Mouse (Mus musculus): ENCODE results near the gene Gm7247. TPM values are rescaled to one million over a fixed set of nuclear protein-coding genes. Genes with fewer than 3 reads are reported as not detected.
"Not testable (repeated sequence)": the region's sequence is repeated elsewhere in the genome, so short reads cannot be mapped to it uniquely, and the experiment has no call there.

The Gm7247 gene
- polyA plus RNA-seq, 1 experiment from 2014 or later: not detected

GRCm38 (mm10) chr14:51410520-51410919, 49.0 kb downstream of the Gm7247 start, which contains the start of gene Vmn2r88:
TSS of gene Vmn2r88 (plus strand) at chr14:51410820.
- H3K9ac ChIP-seq (ENCODE audit: low read length): no peak within 1 kb of the TSS
- 84% methylated on average over 1 of the region's 1 CpGs for WGBS
- no peaks in the 10 kb centered on the region for H3K9me3 ChIP-seq (ENCODE audit: control insufficient read depth, low read length)
- H3K27me3 ChIP-seq (ENCODE audit: control insufficient read depth, insufficient read depth, low read length): no peaks in the 10 kb centered on the region
- no peak for DNase-seq (ENCODE audit: low spot score)
- H3K36me3 ChIP-seq (ENCODE audit: control insufficient read depth, insufficient read depth, low read length): no peaks in the 10 kb centered on the region
- H3K27ac ChIP-seq (ENCODE audit: low read depth, low read length): no peak within 1 kb of the TSS
- no peak for ATAC-seq (ENCODE audit: insufficient read depth, low FRiP score, low TSS enrichment)
- H3K4me3 ChIP-seq (ENCODE audit: low read depth, low read length): no peak within 1 kb of the TSS
- H3K4me2 ChIP-seq (ENCODE audit: low read depth): no peak within 1 kb of the TSS
- no peaks in the 10 kb centered on the region for H3K4me1 ChIP-seq (ENCODE audit: control insufficient read depth, insufficient read depth, low read length)

DNA sequence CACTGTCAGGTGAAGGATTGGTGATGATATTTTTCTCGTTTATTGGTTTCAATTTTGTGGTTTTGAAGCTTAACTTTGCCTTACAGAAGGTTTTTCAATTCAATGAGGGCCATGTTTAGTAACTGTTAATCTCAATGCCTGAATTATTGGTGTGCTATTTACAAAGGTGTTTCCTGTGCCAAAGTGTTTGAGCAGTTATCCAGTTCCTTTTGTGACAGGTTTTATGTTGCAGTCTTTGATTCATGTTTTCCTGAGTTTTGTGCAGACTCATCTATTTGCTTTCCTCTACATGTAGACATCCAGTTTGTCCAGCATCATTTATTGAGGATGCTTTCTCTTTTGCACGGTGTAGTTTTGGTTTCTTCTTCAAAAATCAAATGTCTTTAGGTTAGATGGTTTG, 62.3 kb downstream of the Gm7247 start:
- H3K4me1 ChIP-seq (ENCODE audit: control insufficient read depth, insufficient read depth, low read length): no peaks in the 10 kb centered on the region
- ATAC-seq (ENCODE audit: insufficient read depth, low FRiP score, low TSS enrichment): no peak
- no peak overlapping the region for H3K27ac ChIP-seq (ENCODE audit: low read depth, low read length)
- 70% methylated on average over 2 of the region's 2 CpGs for WGBS
- H3K9me3 ChIP-seq (ENCODE audit: control insufficient read depth, low read length): no peaks in the 10 kb centered on the region
- no peak overlapping the region for H3K9ac ChIP-seq (ENCODE audit: low read length)
- no peak overlapping the region for H3K4me3 ChIP-seq (ENCODE audit: low read depth, low read length)
- no peak for DNase-seq (ENCODE audit: low spot score)
- H3K27me3 ChIP-seq (ENCODE audit: control insufficient read depth, insufficient read depth, low read length): no peaks in the 10 kb centered on the region
- no peak overlapping the region for H3K4me2 ChIP-seq (ENCODE audit: low read depth)
- no peaks in the 10 kb centered on the region for H3K36me3 ChIP-seq (ENCODE audit: control insufficient read depth, insufficient read depth, low read length)

DNA sequence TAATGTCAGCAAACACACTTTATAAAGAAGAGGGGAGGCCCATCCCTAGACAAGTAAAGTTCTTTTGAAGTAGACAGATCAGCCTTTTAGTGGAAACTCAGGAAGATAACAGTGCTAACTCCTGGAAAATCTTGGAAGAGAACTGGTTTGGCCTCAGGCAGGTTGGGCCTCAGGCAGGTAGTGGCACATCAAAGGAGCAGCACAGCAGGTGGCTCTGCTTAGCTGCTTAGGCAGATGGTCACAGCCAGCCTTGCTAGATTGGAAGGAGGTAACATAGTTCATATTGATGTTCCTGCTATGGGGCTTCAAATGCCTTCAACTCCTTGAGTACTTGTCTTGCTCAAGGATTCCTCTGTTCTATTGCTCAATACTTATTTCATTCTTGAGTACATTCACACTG, 68.6 kb downstream of the Gm7247 start:
- not testable (repeated sequence) for H3K4me3 ChIP-seq (ENCODE audit: low read depth, low read length); H3K27ac ChIP-seq (ENCODE audit: low read depth, low read length); H3K4me2 ChIP-seq (ENCODE audit: low read depth); DNase-seq (ENCODE audit: low spot score); H3K9ac ChIP-seq (ENCODE audit: low read length); ATAC-seq (ENCODE audit: insufficient read depth, low FRiP score, low TSS enrichment); H3K9me3 ChIP-seq (ENCODE audit: control insufficient read depth, low read length); H3K36me3 ChIP-seq (ENCODE audit: control insufficient read depth, insufficient read depth, low read length); H3K4me1 ChIP-seq (ENCODE audit: control insufficient read depth, insufficient read depth, low read length); H3K27me3 ChIP-seq (ENCODE audit: control insufficient read depth, insufficient read depth, low read length)

- Histone ChIP-seq H3K27me3 (ENCODE audit: control insufficient read depth, insufficient read depth, low read length) (no peaks in the 10 kb centered on the region), H3K9me3 (ENCODE audit: control insufficient read depth, low read length) (0 out of 2 replicates have a peak, but pooled peaks cover 5% of the 10 kb centered on the region), H3K9ac (ENCODE audit: low read length) (no peak overlapping the region), H3K4me3 (ENCODE audit: low read depth, low read length) (no peak overlapping the region), H3K27ac (ENCODE audit: low read depth, low read length) (no peak overlapping the region), H3K4me2 (ENCODE audit: low read depth) (no peak overlapping the region), H3K36me3 (ENCODE audit: control insufficient read depth, insufficient read depth, low read length) (no peaks in the 10 kb centered on the region), H3K4me1 (ENCODE audit: control insufficient read depth, insufficient read depth, low read length) (no peaks in the 10 kb centered on the region)
- ATAC-seq (ENCODE audit: insufficient read depth, low FRiP score, low TSS enrichment) (0 out of 2 replicates have a peak, but pooled peaks have one; percentile 16), DNase-seq (ENCODE audit: low spot score) (no peak)
- WGBS: 90% methylated on average over 15 of the region's 16 CpGs
Observed at GRCm38 (mm10) chr14:51434546-51434945, 73.0 kb downstream of the Gm7247 start.

DNA sequence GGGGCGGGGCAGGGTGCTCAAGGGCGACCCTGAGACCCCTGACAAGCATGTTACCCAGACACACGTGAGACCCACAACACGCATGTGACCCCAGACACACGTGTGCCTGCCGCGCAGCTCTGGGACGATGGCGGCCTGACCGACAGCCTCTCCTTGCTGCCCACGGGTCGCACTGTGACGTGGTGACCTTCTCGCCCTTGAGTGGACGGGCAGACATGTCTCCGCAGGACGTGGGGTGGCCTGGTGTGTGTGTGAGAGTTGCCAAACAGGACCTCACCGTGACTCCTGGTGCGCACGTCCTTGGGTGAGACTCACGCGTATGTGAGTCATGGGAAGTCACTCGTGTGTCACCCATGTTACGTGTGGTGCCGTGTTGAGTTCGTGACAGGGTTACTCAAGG, 73.5 kb downstream of the Gm7247 start:
- DNase-seq (ENCODE audit: low spot score) (no peak), ATAC-seq (ENCODE audit: insufficient read depth, low FRiP score, low TSS enrichment) (no peak)
- H3K27me3 ChIP-seq (ENCODE audit: control insufficient read depth, insufficient read depth, low read length): no peaks in the 10 kb centered on the region
- no peak overlapping the region for H3K4me3 ChIP-seq (ENCODE audit: low read depth, low read length)
- 0 out of 2 replicates have a peak, but pooled peaks cover 5% of the 10 kb centered on the region for H3K9me3 ChIP-seq (ENCODE audit: control insufficient read depth, low read length)
- H3K9ac ChIP-seq (ENCODE audit: low read length): no peak overlapping the region
- no peaks in the 10 kb centered on the region for H3K36me3 ChIP-seq (ENCODE audit: control insufficient read depth, insufficient read depth, low read length)
- H3K27ac ChIP-seq (ENCODE audit: low read depth, low read length): no peak overlapping the region
- 95% methylated on average over 26 of the region's 26 CpGs for WGBS
- H3K4me2 ChIP-seq (ENCODE audit: low read depth): no peak overlapping the region
- H3K4me1 ChIP-seq (ENCODE audit: control insufficient read depth, insufficient read depth, low read length): no peaks in the 10 kb centered on the region

- WGBS: 81% methylated on average over 4 of the region's 4 CpGs
- 0 out of 2 replicates have a peak, but pooled peaks cover 5% of the 10 kb centered on the region for H3K9me3 ChIP-seq (ENCODE audit: control insufficient read depth, low read length)
- H3K27me3 ChIP-seq (ENCODE audit: control insufficient read depth, insufficient read depth, low read length): no peaks in the 10 kb centered on the region
- DNase-seq (ENCODE audit: low spot score) (no peak), ATAC-seq (ENCODE audit: insufficient read depth, low FRiP score, low TSS enrichment) (no peak)
- no peak overlapping the region for H3K27ac ChIP-seq (ENCODE audit: low read depth, low read length)
- no peak overlapping the region for H3K4me3 ChIP-seq (ENCODE audit: low read depth, low read length)
- no peak overlapping the region for H3K9ac ChIP-seq (ENCODE audit: low read length)
- no peaks in the 10 kb centered on the region for H3K4me1 ChIP-seq (ENCODE audit: control insufficient read depth, insufficient read depth, low read length)
- no peaks in the 10 kb centered on the region for H3K36me3 ChIP-seq (ENCODE audit: control insufficient read depth, insufficient read depth, low read length)
- H3K4me2 ChIP-seq (ENCODE audit: low read depth): no peak overlapping the region
Observed at GRCm38 (mm10) chr14:51438955-51439354, 77.4 kb downstream of the Gm7247 start.

- ATAC-seq (ENCODE audit: insufficient read depth, low FRiP score, low TSS enrichment): not testable (repeated sequence)
- WGBS: 76% methylated on average over 2 of the region's 2 CpGs
Observed at GRCm38 (mm10) chr14:51451557-51451956, 90.0 kb downstream of the Gm7247 start, which contains the start of gene Vmn2r89. TSS of gene Vmn2r89 (plus strand) at chr14:51451857.

GRCm38 (mm10) chr14:51480278-51480677, 118.7 kb downstream of the Gm7247 start:
- not testable (repeated sequence) for H3K9ac ChIP-seq (ENCODE audit: low read length); ATAC-seq (ENCODE audit: insufficient read depth, low FRiP score, low TSS enrichment); H3K36me3 ChIP-seq (ENCODE audit: control insufficient read depth, insufficient read depth, low read length); H3K27me3 ChIP-seq (ENCODE audit: control insufficient read depth, insufficient read depth, low read length); H3K9me3 ChIP-seq (ENCODE audit: control insufficient read depth, low read length); H3K4me1 ChIP-seq (ENCODE audit: control insufficient read depth, insufficient read depth, low read length); DNase-seq (ENCODE audit: low spot score); H3K4me2 ChIP-seq (ENCODE audit: low read depth); H3K27ac ChIP-seq (ENCODE audit: low read depth, low read length); H3K4me3 ChIP-seq (ENCODE audit: low read depth, low read length)
- 91% methylated on average over 10 of the region's 10 CpGs for WGBS

More at GRCm38 (mm10) chr14:51451557-51451956, 90.0 kb downstream of the Gm7247 start, which contains the start of gene Vmn2r89:
- H3K4me1 ChIP-seq (ENCODE audit: control insufficient read depth, insufficient read depth, low read length); H3K27ac ChIP-seq (ENCODE audit: low read depth, low read length); DNase-seq (ENCODE audit: low spot score); H3K27me3 ChIP-seq (ENCODE audit: control insufficient read depth, insufficient read depth, low read length); H3K9me3 ChIP-seq (ENCODE audit: control insufficient read depth, low read length); H3K9ac ChIP-seq (ENCODE audit: low read length); H3K36me3 ChIP-seq (ENCODE audit: control insufficient read depth, insufficient read depth, low read length); H3K4me3 ChIP-seq (ENCODE audit: low read depth, low read length); H3K4me2 ChIP-seq (ENCODE audit: low read depth): not testable (repeated sequence)

DNA sequence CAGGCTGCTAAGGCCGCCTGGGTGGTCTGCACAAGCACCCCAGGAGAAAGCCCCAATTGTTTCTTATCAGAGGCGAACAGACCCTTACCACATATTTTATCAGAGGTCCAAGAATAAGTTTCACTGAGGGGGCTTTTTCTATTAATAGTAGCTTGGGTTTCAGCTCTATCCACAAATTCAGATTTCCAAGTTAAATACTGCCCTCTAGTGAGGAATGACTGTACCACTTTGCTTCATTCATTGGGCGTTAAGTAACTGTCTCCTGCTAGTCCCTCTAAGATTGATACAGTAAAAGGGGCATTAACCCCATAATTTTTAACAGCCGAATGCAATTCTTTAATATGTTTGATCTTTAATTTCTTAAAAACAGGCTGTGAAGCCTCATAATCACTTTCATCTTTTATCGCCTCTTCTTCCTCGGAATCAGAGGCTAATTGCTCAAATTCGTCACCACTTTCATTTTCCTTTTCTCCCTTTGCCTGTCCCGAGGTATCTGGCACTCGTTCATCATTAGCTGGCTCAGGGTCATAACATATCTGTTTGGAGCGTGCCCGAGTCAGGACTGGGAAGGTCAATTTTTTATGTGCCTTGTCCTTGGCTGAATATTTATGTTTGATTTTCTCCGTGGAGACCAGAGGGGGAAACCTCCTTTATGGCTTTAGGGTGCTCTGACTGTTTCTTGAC, 119.9 kb downstream of the Gm7247 start:
- H3K9me3 ChIP-seq (ENCODE audit: control insufficient read depth, low read length); H3K4me2 ChIP-seq (ENCODE audit: low read depth); H3K4me1 ChIP-seq (ENCODE audit: control insufficient read depth, insufficient read depth, low read length); H3K36me3 ChIP-seq (ENCODE audit: control insufficient read depth, insufficient read depth, low read length); H3K4me3 ChIP-seq (ENCODE audit: low read depth, low read length); H3K27ac ChIP-seq (ENCODE audit: low read depth, low read length); ATAC-seq (ENCODE audit: insufficient read depth, low FRiP score, low TSS enrichment); H3K27me3 ChIP-seq (ENCODE audit: control insufficient read depth, insufficient read depth, low read length); DNase-seq (ENCODE audit: low spot score); H3K9ac ChIP-seq (ENCODE audit: low read length): not testable (repeated sequence)
- WGBS: 87% methylated on average over 12 of the region's 12 CpGs

Data from neural tube, embryonic 11.5 days (tissue).